7 mouse cellular contexts compared by ENCODE assay signal in the genomic region with DNA sequence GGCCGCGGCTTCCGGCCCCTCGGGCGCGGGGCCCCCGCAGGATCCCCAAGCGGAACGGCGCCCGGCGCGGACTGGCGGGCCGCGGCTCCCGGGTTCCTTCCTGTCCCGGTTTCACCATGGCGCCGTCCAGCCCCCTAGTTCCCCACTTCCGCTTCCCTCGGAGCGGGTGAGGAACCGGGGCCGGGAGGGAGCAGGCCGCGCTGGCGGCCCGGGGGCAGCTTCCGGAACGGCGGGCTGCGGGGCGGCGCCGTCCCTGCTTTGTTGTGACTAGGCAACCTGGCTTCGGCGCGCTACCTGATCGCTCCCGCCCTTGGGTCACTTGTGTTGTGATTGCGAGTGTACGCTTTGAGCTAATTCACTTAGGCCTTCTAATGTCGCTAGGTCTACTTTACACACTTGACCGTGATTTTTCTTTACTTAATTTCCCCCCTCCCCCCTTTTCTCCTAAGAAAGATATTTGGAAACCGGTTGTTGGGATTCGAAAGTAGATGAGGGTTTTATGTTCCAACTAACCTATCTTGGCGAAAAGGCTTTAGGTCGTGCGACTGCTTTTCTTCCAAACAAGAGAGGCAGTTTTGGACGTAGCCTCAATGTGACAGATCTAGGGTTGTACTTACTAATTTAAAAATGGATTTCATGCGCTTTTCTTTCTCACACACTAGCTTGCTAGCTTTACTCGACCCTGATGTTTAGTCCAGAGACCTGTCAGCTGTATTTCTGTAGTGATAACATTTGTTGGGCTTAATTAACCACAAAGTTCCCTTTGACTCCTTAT. TPM values are rescaled to one million over a fixed set of nuclear protein-coding genes. Genes with fewer than 3 reads are reported as not detected.
DNase-seq lines count a peak whose midpoint lies in the region; TF ChIP-seq lines count a peak whose summit lies in the region.

No protein-coding gene starts in this region.

- peaks cover 23% of the 10 kb centered on the region for H3K36me3 ChIP-seq in E14TG2a.4 (ENCODE audit: insufficient read depth, low read length)
- H3K36me3 ChIP-seq in forebrain, embryonic 10.5 days (replicated peaks), result peaks cover 40% of the 10 kb centered on the region

- H3K4me3 ChIP-seq in E14TG2a.4 (replicated peaks; ENCODE audit: low read length), result peak overlapping the region; percentile 91
- peak overlapping the region; percentile 89 for H3K4me3 ChIP-seq in forebrain, embryonic 10.5 days

- H3K27me3 ChIP-seq in E14TG2a.4 (ENCODE audit: insufficient read depth, low read length), result no peaks in the 10 kb centered on the region
- no peaks in the 10 kb centered on the region for H3K27me3 ChIP-seq in forebrain, embryonic 10.5 days (ENCODE audit: poor library complexity, severe bottlenecking)

- TF ChIP-seq CTCF in E14TG2a.4 (conservative IDR thresholded peaks at IDR 0.05; ENCODE audit: low read length), result no peak

- DNase-seq in adrenal gland, adult 18-20 months (ENCODE audit: low spot score in 2 of 2), result peak; percentile 69 to 74
- peak; percentile 67 for DNase-seq in forebrain, embryonic 10.5 days (ENCODE audit: extremely low spot score, low spot score)
- DNase-seq in heart, postnatal 4 days, result peak; percentile 79
- peak; percentile 18 for DNase-seq in layer of hippocampus, adult 9-10 months (ENCODE audit: low spot score)
- peak; percentile 84 to 87 for DNase-seq in lung, postnatal 4 days
- DNase-seq in retina, postnatal 7 days (ENCODE audit: low read depth, low spot score), result peak; percentile 53

- under 1% methylated on average over 41 of the region's 53 CpGs for WGBS in forebrain, embryonic 10.5 days

- H3K27ac ChIP-seq in forebrain, embryonic 10.5 days, result peak overlapping the region; percentile 97

- H3K9me3 ChIP-seq in E14TG2a.4 (ENCODE audit: low read length), result no peaks in the 10 kb centered on the region
- peaks cover 5% of the 10 kb centered on the region; the same call in 1 of the 2 replicates for H3K9me3 ChIP-seq in forebrain, embryonic 10.5 days

- peaks cover 62% of the 10 kb centered on the region for H3K4me1 ChIP-seq in E14TG2a.4 (replicated peaks; ENCODE audit: low read depth, low read length)
- H3K4me1 ChIP-seq in forebrain, embryonic 10.5 days, result peaks cover 25% of the 10 kb centered on the region

RNA-seq across cellular contexts. Expression of gene Papola, which starts 0.7 kb away (rescaled TPM):
- 100 to 1,000 TPM; 214 to 222 TPM for total RNA-seq in adrenal gland, adult 18-20 months (2021)
- 290 and 300 TPM in 2 replicates for polyA plus RNA-seq in forebrain, embryonic 10.5 days (2016; fragmentation: Nextera tagmentation; extraction: Ambion mirVana)
- total RNA-seq in heart, postnatal 4 days (2021), result 100 to 1,000 TPM; 168 to 174 TPM

Comparison
In these comparisons a context has a peak if more than half of its experiments do, and no peak if none do; other contexts are left out.
1. Peak in every context shown above with its lines: DNase-seq, H3K4me3 ChIP-seq and H3K27ac ChIP-seq.
2. DNase-seq: peak in every context shown above with its lines; median percentile 86 in lung, postnatal 4 days; 79 in heart, postnatal 4 days; 72 in adrenal gland, adult 18-20 months; 67 in forebrain, embryonic 10.5 days; 53 in retina, postnatal 7 days; 18 in layer of hippocampus, adult 9-10 months.